Mouse (Mus musculus) lung, embryonic 14.5 days (tissue): ENCODE results near the gene Gm7247. TPM values are rescaled to one million over a fixed set of nuclear protein-coding genes. Genes with fewer than 3 reads are reported as not detected.

Experiments
- ATAC-seq: fragments of 200-750 bp; cut with Nextera tagmentation; 2 replicates; pipeline ENCODE4 v1.8.0; 2017; ENCODE audit warnings: mild to moderate bottlenecking, moderate TSS enrichment, moderate library complexity; ENCODE audit not compliant: insufficient read depth
- DNase-seq: peaks from one replicate; pipeline ENCODE4 v3.0.0-alpha.2; 2015
- H3K27ac ChIP-seq: fragments of 300-500 bp; sonication (generic); 2 replicates; pipeline ENCODE4 v1.5.1; 2014; ENCODE audit warnings: low read depth, mild to moderate bottlenecking, moderate library complexity
- H3K27me3 ChIP-seq: fragments of 300-500 bp; sonication (generic); 2 replicates; pipeline ENCODE4 v1.6.1; 2014; ENCODE audit warnings: low read length, control low read depth; ENCODE audit not compliant: insufficient read depth
- H3K36me3 ChIP-seq: fragments of 300-500 bp; sonication (generic); 2 replicates; pipeline ENCODE4 v1.6.1; 2014; ENCODE audit warnings: control low read depth; ENCODE audit not compliant: insufficient read depth
- H3K4me1 ChIP-seq: fragments of 300-500 bp; sonication (generic); 2 replicates; pipeline ENCODE4 v1.6.1; 2014; ENCODE audit warnings: antibody characterized with exemption, control low read depth; ENCODE audit not compliant: insufficient read depth
- H3K4me2 ChIP-seq: fragments of 300-500 bp; sonication (generic); 2 replicates; pipeline ENCODE4 v1.6.1; 2014; ENCODE audit warnings: mild to moderate bottlenecking
- H3K4me3 ChIP-seq: fragments of 300-500 bp; sonication (generic); 2 replicates; pipeline ENCODE4 v1.5.1; 2014; ENCODE audit warnings: low read depth, low read length
- H3K9ac ChIP-seq: fragments of 300-500 bp; sonication (generic); 2 replicates; pipeline ENCODE4 v1.6.1; 2014
- H3K9me3 ChIP-seq: fragments of 300-500 bp; sonication (generic); 2 replicates; pipeline ENCODE4 v1.6.1; 2016; ENCODE audit warnings: low read depth, low read length, control low read depth
- CTCF ChIP-seq: IDR thresholded peaks from 2 replicates; pipeline ENCODE4 v1.5.1; 2016; ENCODE audit warnings: antibody characterized with exemption, low read depth
- WGBS: fragments of 180-500 bp; shearing (Covaris S2); extraction: QIAGEN DNeasy Blood & Tissue Kit; methylation state at CpG from one replicate; pipeline ENCODE4 v1.1.7; 2014; 5-methylcytosine and 5-hydroxymethylcytosine counted together
- polyA plus RNA-seq: library from polyadenylated mRNA; unstranded; fragments of >200 nt; fragmentation: Nextera tagmentation; extraction: Ambion mirVana; gene quantifications from 2 replicates; pipeline ENCODE4 v1.2.1, GENCODE M21; 2014

The Gm7247 gene
- polyA plus RNA-seq, 1 experiment from 2014 or later: not detected

DNA sequence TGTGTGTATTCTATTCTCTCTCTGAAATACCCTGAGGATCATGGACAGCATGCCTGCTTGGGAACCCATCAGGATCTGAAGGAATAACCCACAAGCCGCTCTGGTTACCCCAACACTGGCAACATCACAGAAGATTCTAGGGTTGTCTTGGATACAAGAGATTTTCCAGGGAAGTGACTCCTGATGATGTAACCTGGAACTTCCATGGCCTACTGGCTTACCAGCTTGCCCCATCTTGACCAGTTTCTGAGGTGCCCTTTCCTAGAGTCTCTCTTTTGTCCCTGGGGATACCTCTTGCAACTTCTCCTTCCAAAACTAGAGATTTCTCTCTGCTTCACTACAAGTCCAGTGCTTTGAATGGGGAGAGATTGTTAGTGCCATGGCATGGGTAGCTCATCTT, 249.7 kb downstream of the Gm7247 start, which contains the start of gene Gm17078:
TSS of gene Gm17078 (minus strand) at position 101 of the 400 bp plus-strand sequence.
- TF ChIP-seq CTCF: no peak
- no peak within 1 kb of the TSS for H3K4me3 ChIP-seq
- no peak within 1 kb of the TSS for H3K4me2 ChIP-seq
- 65% methylated on average over 1 of the region's 1 CpGs for WGBS
- DNase-seq (no peak), ATAC-seq (no peak)
- H3K27ac ChIP-seq: no peak within 1 kb of the TSS
- H3K27me3 ChIP-seq: no peaks in the 10 kb centered on the region
- no peak within 1 kb of the TSS for H3K9ac ChIP-seq
- H3K36me3 ChIP-seq: no peaks in the 10 kb centered on the region
- H3K4me1 ChIP-seq: no peaks in the 10 kb centered on the region
- no peaks in the 10 kb centered on the region for H3K9me3 ChIP-seq

Other genes with a start within 250 kb of the Gm7247 start
- not detected in 2 replicates for gene Eddm3b, start 247.3 kb upstream of the Gm7247 start, polyA plus RNA-seq
- gene Rnase6, start 237.8 kb upstream of the Gm7247 start, polyA plus RNA-seq: 1.2 and 1.4 TPM in 2 replicates
- 0.50 TPM in 1 of 2 replicates, not detected in the other for gene Rnase1, start 215.0 kb upstream of the Gm7247 start, polyA plus RNA-seq
- gene Rnase2b, start 199.5 kb upstream of the Gm7247 start, polyA plus RNA-seq: not detected in 2 replicates
- not detected in 2 replicates for gene Ang2, start 162.6 kb upstream of the Gm7247 start, polyA plus RNA-seq
- not detected in 2 replicates for gene Ear14, start 158.4 kb upstream of the Gm7247 start, polyA plus RNA-seq
- not detected in 2 replicates for gene Rnase2a, start 105.6 kb upstream of the Gm7247 start, polyA plus RNA-seq
- not detected in 2 replicates for gene Vmn2r88, start 49.1 kb downstream of the Gm7247 start, polyA plus RNA-seq
- gene Vmn2r89, start 90.1 kb downstream of the Gm7247 start, polyA plus RNA-seq: not detected in 2 replicates
- not detected in 2 replicates for gene Gm5622, start 191.0 kb downstream of the Gm7247 start, polyA plus RNA-seq
- gene Gm17175, start 212.3 kb downstream of the Gm7247 start, polyA plus RNA-seq: not detected in 2 replicates
- not detected in 2 replicates for gene Gm17174, start 230.4 kb downstream of the Gm7247 start, polyA plus RNA-seq
- gene Gm17078, start 249.6 kb downstream of the Gm7247 start, polyA plus RNA-seq: not detected in 2 replicates